Mouse (Mus musculus) NIH3T3 (cell line): ENCODE results near the gene Cd207.
A peak's percentile ranks its signal among the peaks of the same experiment; 100 is the strongest.
"Not testable (repeated sequence)": the region's sequence is repeated elsewhere in the genome, so short reads cannot be mapped to it uniquely, and the experiment has no call there.

Experiments
- DNase-seq: peaks from one replicate; pipeline ENCODE4 v3.0.0-alpha.2; 2012; ENCODE audit warnings: low read depth

Gene Cd207

DNA sequence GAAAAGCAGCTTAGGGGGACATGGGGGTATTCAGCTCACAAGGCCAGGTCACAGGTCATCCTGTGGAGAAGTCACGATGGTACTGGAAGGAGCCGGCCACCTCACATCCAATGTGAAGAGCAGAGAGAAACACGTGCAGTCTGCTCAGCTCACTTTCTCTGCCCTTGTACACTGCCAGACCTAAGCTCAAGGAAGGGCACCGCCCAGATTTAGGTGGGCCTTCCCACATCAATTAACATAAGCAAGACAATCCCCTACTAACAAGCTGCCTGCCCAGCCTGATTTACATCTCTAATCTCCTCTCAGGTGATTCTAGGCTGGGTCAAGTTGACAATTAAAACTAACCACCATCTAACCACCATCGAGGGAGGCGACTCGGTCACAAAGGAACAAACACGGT is 20.3 kb upstream of the Cd207 start:
- no peak for DNase-seq

DNA sequence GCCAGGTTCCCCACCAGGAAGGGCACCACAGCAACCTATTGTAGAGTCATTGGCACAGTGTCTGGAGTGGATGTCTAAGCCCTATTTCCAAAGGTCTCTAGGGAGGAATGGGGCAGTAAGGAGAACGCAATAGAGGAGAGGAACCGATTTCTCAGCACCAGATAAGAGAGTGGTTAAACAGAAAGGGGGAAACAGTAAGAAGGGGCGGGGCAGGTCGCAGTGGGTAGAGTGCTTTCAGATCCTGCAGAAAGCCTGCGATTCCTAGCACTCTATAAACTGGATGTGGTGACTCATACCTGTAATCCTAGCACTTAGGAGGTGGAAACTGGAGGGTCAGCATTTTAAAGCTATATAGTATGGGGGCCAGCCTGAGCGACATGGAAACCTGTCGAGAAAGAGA is 19.0 kb upstream of the Cd207 start:
- no peak for DNase-seq

GRCm38 (mm10) chr6:83695731-83696130 is 18.1 kb upstream of the Cd207 start:
- peak; percentile 24 for DNase-seq

GRCm38 (mm10) chr6:83693835-83694234 is 16.2 kb upstream of the Cd207 start:
- peak; percentile 84 for DNase-seq

- no peak for DNase-seq
These were observed 15.3 kb upstream of the Cd207 start for GRCm38 (mm10) chr6:83692962-83693361.

GRCm38 (mm10) chr6:83690936-83691335 is 13.3 kb upstream of the Cd207 start:
- DNase-seq: no peak

DNA sequence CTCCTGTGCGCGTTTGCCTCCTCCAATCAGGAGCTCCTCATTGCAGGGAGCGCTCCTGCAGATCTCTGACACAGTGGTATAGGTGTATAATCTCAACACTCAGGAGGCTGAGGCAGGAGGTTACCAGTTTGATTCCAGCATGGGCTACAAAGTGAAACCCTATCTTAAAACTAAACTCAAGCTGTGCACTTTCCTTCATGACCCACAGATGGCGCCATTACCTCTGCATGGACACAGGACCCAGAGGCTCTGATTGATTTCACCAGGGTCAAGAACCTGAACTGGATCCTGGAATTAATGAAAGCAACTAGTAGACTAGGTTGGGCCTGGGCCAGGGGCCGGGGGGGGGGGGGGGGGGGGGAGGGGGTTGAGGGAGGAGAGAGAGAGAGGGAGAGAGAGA is 12.6 kb upstream of the Cd207 start:
- DNase-seq: peak; percentile 82

DNA sequence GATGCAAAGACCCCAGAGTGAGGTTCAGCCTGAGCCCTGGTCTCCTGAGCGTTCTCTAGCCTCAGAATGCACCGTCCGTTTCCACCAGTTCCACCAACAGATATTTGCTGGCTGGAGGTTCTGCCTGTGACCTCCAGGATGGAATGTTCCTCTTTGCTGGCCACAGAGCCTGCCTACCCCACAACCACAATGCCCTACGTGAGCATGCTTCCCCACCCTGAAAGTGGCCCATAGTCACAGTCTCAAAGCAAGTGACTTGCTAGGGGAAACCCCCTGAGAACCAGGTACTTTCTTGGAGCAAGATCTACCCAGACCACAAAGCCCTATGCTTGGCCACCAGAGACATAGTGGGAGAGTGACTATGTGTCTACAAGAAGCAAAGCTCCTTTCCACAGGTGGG is 11.7 kb upstream of the Cd207 start:
- no peak for DNase-seq

- peak; percentile 90 for DNase-seq
These were observed 4.3 kb downstream of the Cd207 start for GRCm38 (mm10) chr6:83673395-83673794.

DNA sequence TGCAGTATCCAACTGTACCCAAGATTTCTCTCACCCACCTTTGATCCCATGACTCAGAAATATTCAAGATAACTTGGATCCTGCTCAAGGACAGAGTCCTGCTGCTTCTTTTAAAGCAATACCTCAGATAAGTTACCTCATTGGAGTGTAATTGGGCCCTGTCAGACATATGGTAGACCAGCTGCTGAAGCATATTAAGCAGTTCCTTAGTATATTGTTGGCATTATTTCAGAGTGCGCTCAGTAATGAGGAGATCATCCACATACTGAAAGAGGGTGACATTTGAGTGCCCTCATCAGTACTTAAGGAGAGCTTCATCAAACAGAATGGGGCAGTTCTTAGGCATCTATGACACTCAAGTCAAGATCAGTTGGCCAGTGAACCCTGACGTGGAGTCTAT is 12.6 kb downstream of the Cd207 start:
- DNase-seq: no peak

GRCm38 (mm10) chr6:83660821-83661220 is 16.8 kb downstream of the Cd207 start:
- no peak for DNase-seq

DNA sequence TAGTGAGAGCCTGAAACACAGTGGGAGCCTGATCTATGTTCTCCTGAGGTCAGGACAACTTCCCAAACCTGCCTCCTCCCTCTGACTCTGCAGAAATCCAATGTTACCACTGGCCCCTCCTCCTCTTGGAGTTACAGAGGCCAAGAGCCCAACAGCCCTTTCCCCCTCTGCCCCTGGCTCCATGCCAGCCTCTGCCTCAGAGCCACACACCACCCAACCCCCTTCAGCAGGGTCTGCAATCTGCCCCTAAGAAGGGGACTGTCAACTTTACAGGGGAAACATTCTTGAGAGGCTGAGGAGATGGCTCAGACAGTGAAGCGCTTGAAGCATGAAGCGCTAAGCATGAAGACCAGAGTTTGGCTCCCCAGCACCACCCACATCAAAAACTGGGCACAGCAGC is 21.6 kb downstream of the Cd207 start, which contains the start of gene Clec4f:
TSS of gene Clec4f (minus strand) at position 101 of the 400 bp plus-strand sequence.
- DNase-seq: no peak

DNA sequence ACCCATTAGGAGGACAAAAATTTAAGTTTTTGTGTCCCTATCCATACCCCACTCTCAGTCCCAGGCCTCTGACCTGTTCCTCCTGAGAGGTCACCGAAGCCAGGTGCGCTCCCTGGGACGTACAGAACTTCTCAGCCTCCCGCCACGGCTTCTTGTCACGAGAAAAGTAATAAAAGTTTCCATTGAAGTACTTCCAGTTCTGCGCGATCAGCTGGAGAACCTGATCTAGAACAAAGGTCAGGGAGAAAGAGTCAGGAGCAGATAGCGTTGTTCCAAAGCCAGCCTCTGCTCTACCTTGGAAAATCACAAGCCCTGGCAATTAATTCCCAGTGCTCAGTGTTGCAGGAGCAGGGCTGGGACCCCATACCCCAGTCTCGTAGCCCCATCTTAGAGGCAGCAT is 30.9 kb downstream of the Cd207 start:
- no peak for DNase-seq

GRCm38 (mm10) chr6:83635329-83635728 is 42.3 kb downstream of the Cd207 start:
- no peak for DNase-seq

GRCm38 (mm10) chr6:83634631-83635030 is 43.0 kb downstream of the Cd207 start:
- peak; percentile 13 for DNase-seq

DNA sequence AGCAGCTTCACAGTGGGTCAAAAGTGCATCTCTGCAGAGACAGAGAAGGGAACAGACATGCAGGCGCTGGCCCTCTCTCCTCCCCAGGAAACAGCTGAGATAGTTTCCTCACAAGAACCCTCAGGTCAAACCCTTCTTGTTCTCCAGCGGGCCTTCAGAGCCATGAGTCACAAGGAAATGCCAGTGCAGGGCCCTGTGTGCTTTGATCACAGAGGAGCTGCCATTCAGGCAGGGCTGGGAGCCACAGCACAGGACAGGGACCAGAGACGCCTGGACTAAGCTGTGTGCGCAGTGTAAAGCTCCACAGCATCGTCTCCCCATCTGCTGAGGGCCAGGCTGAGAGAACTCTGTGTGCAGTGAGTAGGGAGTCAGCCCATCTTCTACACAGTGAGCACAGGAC is 43.6 kb downstream of the Cd207 start:
- DNase-seq: not testable (repeated sequence)

DNA sequence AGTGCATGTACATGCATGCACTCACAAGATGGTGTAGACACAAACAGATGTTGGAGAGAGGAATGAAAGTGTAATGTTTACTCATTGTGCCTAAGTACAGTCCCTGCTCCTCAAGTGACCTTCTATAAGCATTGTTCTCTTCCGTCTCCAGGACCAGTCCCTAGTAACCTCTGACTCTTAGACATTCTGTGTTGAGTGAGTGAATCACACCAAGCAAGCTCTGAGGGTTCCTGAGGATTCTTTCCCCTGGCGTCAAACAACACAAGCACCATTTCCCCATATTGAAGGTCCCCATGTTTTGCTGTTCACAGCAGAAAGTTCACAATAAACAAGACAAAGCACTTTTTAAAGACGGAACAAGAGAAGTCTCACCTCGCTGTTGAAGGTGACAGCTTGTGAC is 45.8 kb downstream of the Cd207 start:
- no peak for DNase-seq

DNA sequence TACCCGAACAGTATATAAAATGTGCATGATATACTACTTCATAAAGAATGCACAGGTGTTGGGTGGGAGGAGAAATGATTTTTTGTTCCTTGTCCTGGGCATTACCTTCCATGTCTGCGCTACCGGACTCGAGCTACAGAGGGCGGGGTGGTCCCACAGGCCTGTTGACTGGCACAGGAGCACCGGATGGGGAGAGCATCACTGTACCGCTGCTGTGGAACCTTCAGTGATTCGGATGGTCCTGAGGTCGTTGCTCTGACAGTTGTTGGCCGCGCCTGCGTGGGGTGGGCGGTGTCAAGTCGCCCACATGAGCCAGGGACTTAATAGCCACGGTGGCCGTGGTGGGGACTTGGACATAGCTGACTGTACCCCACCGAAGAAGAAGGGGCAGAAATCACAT is 50.9 kb downstream of the Cd207 start:
- no peak for DNase-seq
